Mouse (Mus musculus): ENCODE data around the gene Atl1.

DNA sequence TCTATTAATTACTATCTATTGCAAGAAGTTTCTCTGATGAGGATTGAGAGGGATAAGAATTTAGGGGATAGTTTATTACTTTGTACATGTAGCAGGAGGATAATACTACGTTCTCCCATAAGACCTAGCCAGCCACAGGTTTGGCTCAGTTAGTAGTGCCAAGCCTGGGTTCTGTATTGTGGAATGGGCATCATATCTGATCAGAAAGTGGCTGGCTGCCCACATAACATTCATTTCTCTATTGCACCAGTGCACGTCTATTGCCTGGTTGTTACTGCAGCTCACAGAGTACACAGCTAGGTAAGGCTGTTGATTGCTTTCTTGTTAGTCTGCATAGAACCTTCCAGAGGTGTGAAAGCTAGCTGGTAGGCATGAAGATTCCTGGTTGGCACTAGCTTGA, 25.5 kb downstream of the Atl1 start:
- TF ChIP-seq EP300 (IDR thresholded peaks at IDR 0.05; ENCODE audit: insufficient read depth, low read depth, low read length): no peak
- TF ChIP-seq CTCF (IDR thresholded peaks at IDR 0.05; ENCODE audit: low read depth, low read length): no peak

Measured in ES-Bruce4 (cell line).